Mouse (Mus musculus) heart, embryonic 10.5 days (tissue): Measurements from ENCODE around the gene C2cd4c. TPM values are rescaled to one million over a fixed set of nuclear protein-coding genes. Genes with fewer than 3 reads are reported as not detected.

ENCODE experiments used
- DNase-seq: peaks from one replicate; pipeline ENCODE4 v3.0.0-alpha.2; 2017; ENCODE audit warnings: low spot score
- H3K27ac ChIP-seq: fragments of 300-500 bp; sonication (generic); 2 replicates; pipeline ENCODE4 v1.5.1; 2016; ENCODE audit warnings: mild to moderate bottlenecking
- H3K27me3 ChIP-seq: fragments of 300-500 bp; sonication (generic); 2 replicates; pipeline ENCODE4 v1.6.1; 2016; ENCODE audit warnings: mild to moderate bottlenecking; ENCODE audit not compliant: poor library complexity, insufficient read depth, severe bottlenecking
- H3K36me3 ChIP-seq: fragments of 300-500 bp; sonication (generic); 2 replicates; pipeline ENCODE4 v1.6.1; 2016; ENCODE audit warnings: mild to moderate bottlenecking, moderate library complexity
- H3K4me1 ChIP-seq: fragments of 300-500 bp; sonication (generic); 2 replicates; pipeline ENCODE4 v1.6.1; 2016; ENCODE audit warnings: mild to moderate bottlenecking
- H3K4me3 ChIP-seq: fragments of 300-500 bp; sonication (generic); 2 replicates; pipeline ENCODE4 v1.5.1; 2016; ENCODE audit warnings: mild to moderate bottlenecking, moderate library complexity
- H3K9me3 ChIP-seq: fragments of 300-500 bp; sonication (generic); 2 replicates; pipeline ENCODE4 v1.6.1; 2016; ENCODE audit warnings: mild to moderate bottlenecking, moderate library complexity
- WGBS: fragments of 180-500 bp; shearing (Covaris S2); methylation state at CpG from one replicate; pipeline ENCODE4 v1.1.7; 2016; 5-methylcytosine and 5-hydroxymethylcytosine counted together
- polyA plus RNA-seq: library from polyadenylated mRNA; unstranded; fragments of >200 nt; fragmentation: Nextera tagmentation; extraction: Ambion mirVana; gene quantifications from 2 replicates; pipeline ENCODE4 v1.2.1, GENCODE M21; 2016

C2cd4c gene
- polyA plus RNA-seq, 1 experiment from 2014 or later = not detected

DNA sequence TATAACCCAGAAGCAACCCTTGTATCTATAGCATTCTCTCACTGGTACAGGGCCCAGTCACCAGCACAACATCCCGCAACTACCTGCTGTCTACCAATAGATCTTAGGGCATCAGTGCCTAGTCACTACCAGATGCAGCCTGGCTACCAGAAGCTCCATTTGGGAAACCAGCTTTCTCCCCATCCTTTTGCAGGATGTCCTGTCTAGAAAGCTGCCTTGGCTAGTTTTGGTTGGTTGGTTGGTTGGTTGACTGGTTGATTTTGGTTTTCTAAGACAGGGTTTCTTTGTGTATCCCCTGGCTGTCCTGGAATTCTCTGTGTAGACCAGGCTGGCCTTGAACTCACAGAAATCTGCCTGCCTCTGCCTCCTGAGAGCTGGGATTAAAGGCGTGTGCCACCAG, 54.1 kb downstream of the C2cd4c start:
- no peaks in the 10 kb centered on the region for H3K36me3 ChIP-seq
- H3K4me1 ChIP-seq = peaks cover 4% of the 10 kb centered on the region; the same call in 1 of the 2 replicates
- H3K9me3 ChIP-seq = no peaks in the 10 kb centered on the region
- H3K4me3 ChIP-seq = no peak overlapping the region
- H3K27ac ChIP-seq = no peak overlapping the region
- WGBS = 91% methylated on average over 2 of the region's 2 CpGs
- no peaks in the 10 kb centered on the region for H3K27me3 ChIP-seq
- DNase-seq = peak; percentile 55

DNA sequence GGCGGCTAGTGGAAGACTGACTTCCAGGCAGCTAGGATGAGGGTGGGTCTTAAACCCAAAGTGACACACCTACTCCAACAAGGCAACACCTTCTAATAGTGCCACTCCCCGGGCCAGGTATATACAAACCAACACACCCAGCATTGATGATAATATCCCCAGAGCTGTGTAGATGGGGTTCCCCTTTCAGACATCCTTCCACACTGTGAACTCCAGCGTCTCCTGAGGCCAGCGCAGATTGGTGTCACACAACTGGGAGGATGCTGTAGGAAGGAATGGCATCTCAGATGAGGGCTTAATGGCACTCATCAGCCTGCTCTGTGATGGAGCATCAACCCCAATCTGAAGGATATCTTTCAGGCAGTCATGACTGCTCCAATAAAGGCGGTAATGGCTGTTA, 56.3 kb downstream of the C2cd4c start:
- WGBS = 89% methylated on average over 5 of the region's 5 CpGs
- peak; percentile 59 for DNase-seq
- Histone ChIP-seq H3K36me3 (no peaks in the 10 kb centered on the region), H3K27me3 (no peaks in the 10 kb centered on the region), H3K4me3 (no peak overlapping the region), H3K9me3 (no peaks in the 10 kb centered on the region), H3K27ac (no peak overlapping the region), H3K4me1 (peaks cover 23% of the 10 kb centered on the region)

DNA sequence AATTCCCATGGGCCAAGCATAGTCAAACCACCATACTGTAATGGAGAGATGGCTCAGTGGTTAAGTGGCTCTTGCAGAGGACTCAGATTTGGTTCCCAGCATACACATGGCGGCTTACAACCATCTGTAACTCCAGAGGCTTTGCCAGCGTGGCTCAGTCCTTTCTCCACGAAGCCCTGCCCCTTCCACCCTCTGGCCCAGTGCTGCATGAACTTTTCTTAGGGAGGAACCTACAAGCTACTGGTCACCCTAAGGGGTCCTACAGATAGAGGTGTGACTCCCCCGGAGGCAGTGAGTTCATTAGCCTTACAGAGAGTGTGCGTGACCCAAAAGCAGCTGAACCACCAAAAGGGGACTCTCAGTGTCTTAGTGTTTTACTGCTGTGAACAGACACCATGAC, 56.9 kb downstream of the C2cd4c start:
- 84% methylated on average over 5 of the region's 5 CpGs for WGBS
- no peaks in the 10 kb centered on the region for H3K9me3 ChIP-seq
- peak; percentile 68 for DNase-seq
- no peaks in the 10 kb centered on the region for H3K36me3 ChIP-seq
- H3K4me1 ChIP-seq = peaks cover 27% of the 10 kb centered on the region
- no peak overlapping the region for H3K4me3 ChIP-seq
- H3K27ac ChIP-seq = no peak overlapping the region
- H3K27me3 ChIP-seq = no peaks in the 10 kb centered on the region

Other genes with a start within 250 kb of the C2cd4c start
- not detected in 2 replicates for gene Vmn2r83, start 145.3 kb downstream of the C2cd4c start, polyA plus RNA-seq
- gene Plpp2, start 80.2 kb downstream of the C2cd4c start, polyA plus RNA-seq = 16.8 and 24.1 TPM in 2 replicates
- gene Mier2, start 58.8 kb downstream of the C2cd4c start, polyA plus RNA-seq = 46.6 and 53.9 TPM in 2 replicates
- gene Theg, start 26.7 kb downstream of the C2cd4c start, polyA plus RNA-seq = not detected in 2 replicates
- gene Shc2, start 23.9 kb upstream of the C2cd4c start, polyA plus RNA-seq = 2.7 and 6.3 TPM in 2 replicates
- not detected in 2 replicates for gene Odf3l2, start 31.7 kb upstream of the C2cd4c start, polyA plus RNA-seq
- gene Madcam1, start 50.5 kb upstream of the C2cd4c start, polyA plus RNA-seq = 0.38 and 1.3 TPM in 2 replicates
- 52.3 and 59.4 TPM in 2 replicates for gene Tpgs1, start 55.3 kb upstream of the C2cd4c start, polyA plus RNA-seq
- 188 and 215 TPM in 2 replicates for gene Cdc34, start 68.2 kb upstream of the C2cd4c start, polyA plus RNA-seq
- 0.46 and 0.54 TPM in 2 replicates for gene Gzmm, start 75.0 kb upstream of the C2cd4c start, polyA plus RNA-seq
- gene Bsg, start 90.5 kb upstream of the C2cd4c start, polyA plus RNA-seq = 1,251 and 1,319 TPM in 2 replicates
- not detected in 2 replicates for gene Hcn2, start 102.6 kb upstream of the C2cd4c start, polyA plus RNA-seq
- 39.8 and 42.5 TPM in 2 replicates for gene Polrmt, start 132.6 kb upstream of the C2cd4c start, polyA plus RNA-seq
- 0.11 and 0.16 TPM in 2 replicates for gene Fgf22, start 141.1 kb upstream of the C2cd4c start, polyA plus RNA-seq
- 84.4 and 113 TPM in 2 replicates for gene Rnf126, start 152.9 kb upstream of the C2cd4c start, polyA plus RNA-seq
- 7.9 and 8.0 TPM in 2 replicates for gene Fstl3, start 163.2 kb upstream of the C2cd4c start, polyA plus RNA-seq
- not detected in 2 replicates for gene Prss57, start 176.9 kb upstream of the C2cd4c start, polyA plus RNA-seq
- 80.7 and 83.1 TPM in 2 replicates for gene Palm, start 179.5 kb upstream of the C2cd4c start, polyA plus RNA-seq
- 0.21 and 0.82 TPM in 2 replicates for gene Misp, start 207.0 kb upstream of the C2cd4c start, polyA plus RNA-seq
- 174 and 264 TPM in 2 replicates for gene Ptbp1, start 240.4 kb upstream of the C2cd4c start, polyA plus RNA-seq